ENCODE assay signal across 9 mouse cellular contexts in the genomic region with DNA sequence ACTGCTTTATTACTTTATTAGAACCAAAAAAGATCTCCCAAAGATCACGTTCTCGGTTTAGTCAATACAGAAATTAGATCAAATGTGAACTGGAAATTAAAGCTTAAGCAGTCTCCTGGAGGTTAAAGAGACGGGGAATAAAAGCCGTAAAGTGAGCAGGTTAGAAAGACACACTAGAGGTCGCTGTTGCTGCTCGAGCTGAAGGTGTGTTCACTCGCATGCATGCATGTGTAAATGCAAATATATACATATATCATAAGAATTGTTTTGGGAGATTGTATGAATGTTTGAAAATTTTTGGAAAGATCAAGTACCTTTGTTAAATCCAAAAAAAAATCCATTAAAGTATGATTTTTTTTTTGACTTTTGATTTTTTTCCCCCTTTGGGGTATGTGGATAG.
DNase-seq lines count a peak whose midpoint lies in the region; ATAC-seq and TF ChIP-seq lines count a peak whose summit lies in the region.
"Had no signal": no experiment of that assay in that cellular context is flagged by ENCODE, and none has a peak within 500 bp of the region (broad histone marks: within the 10 kb centered on the region; RNA-seq: fewer than 3 reads in every experiment).

No protein-coding gene starts in this region.

- no peak overlapping the region for H3K4me3 ChIP-seq in kidney, adult 2 months (ENCODE audit: insufficient read depth, low read depth, low read length)
- no peak overlapping the region for H3K4me3 ChIP-seq in kidney, embryonic 14.5 days (ENCODE audit: low read length)
- H3K4me3 ChIP-seq in CH12.LX (replicated peaks in 1 of 3; ENCODE audit: low read depth in 2 of 3, low read length in 2 of 3, poor library complexity in 1 of 3) = no peak overlapping the region
- no peak overlapping the region for H3K4me3 ChIP-seq in embryonic facial prominence, embryonic 12.5 days
- H3K4me3 ChIP-seq: embryonic facial prominence, embryonic 15.5 days had no signal

- no peaks in the 10 kb centered on the region for H3K79me2 ChIP-seq in CH12.LX (replicated peaks; ENCODE audit: control insufficient read depth, extremely low read depth, insufficient read depth, poor library complexity, severe bottlenecking)

- no peaks in the 10 kb centered on the region for H3K4me1 ChIP-seq in kidney, adult 2 months (ENCODE audit: control insufficient read depth, insufficient read depth, low read length)
- H3K4me1 ChIP-seq in kidney, embryonic 14.5 days (ENCODE audit: control insufficient read depth, insufficient read depth, low read length) = no peaks in the 10 kb centered on the region
- H3K4me1 ChIP-seq in CH12.LX (ENCODE audit: control insufficient read depth in 1 of 2, insufficient read depth in 2 of 2) = peaks cover 9 to 32% of the 10 kb centered on the region in 2 experiments
- H3K4me1 ChIP-seq in embryonic facial prominence, embryonic 12.5 days = no peaks in the 10 kb centered on the region
- H3K4me1 ChIP-seq: embryonic facial prominence, embryonic 15.5 days had no signal

- no peak overlapping the region for H3K27ac ChIP-seq in kidney, adult 2 months (ENCODE audit: insufficient read depth, low read depth, low read length)
- H3K27ac ChIP-seq in kidney, embryonic 14.5 days (ENCODE audit: low read depth, low read length) = no peak overlapping the region
- no peak overlapping the region for H3K27ac ChIP-seq in CH12.LX (ENCODE audit: insufficient read depth, low read depth)
- 0 out of 2 replicates have a peak overlapping the region, but pooled peaks have one; percentile 17 for H3K27ac ChIP-seq in embryonic facial prominence, embryonic 12.5 days
- H3K27ac ChIP-seq: embryonic facial prominence, embryonic 15.5 days had no signal

- H3K9me3 ChIP-seq in kidney, embryonic 14.5 days (ENCODE audit: control insufficient read depth, low read length) = no peaks in the 10 kb centered on the region
- H3K9me3 ChIP-seq in CH12.LX (replicated peaks; ENCODE audit: low read length) = no peaks in the 10 kb centered on the region
- H3K9me3 ChIP-seq in embryonic facial prominence, embryonic 12.5 days = no peaks in the 10 kb centered on the region
- H3K9me3 ChIP-seq: embryonic facial prominence, embryonic 15.5 days had no signal

- no peaks in the 10 kb centered on the region for H3K27me3 ChIP-seq in kidney, adult 2 months (replicated peaks; ENCODE audit: control insufficient read depth, insufficient read depth, low read length)
- H3K27me3 ChIP-seq in kidney, embryonic 14.5 days (ENCODE audit: control insufficient read depth, insufficient read depth, low read length) = no peaks in the 10 kb centered on the region
- no peaks in the 10 kb centered on the region for H3K27me3 ChIP-seq in CH12.LX (replicated peaks)
- H3K27me3 ChIP-seq in embryonic facial prominence, embryonic 12.5 days = no peaks in the 10 kb centered on the region
- H3K27me3 ChIP-seq: embryonic facial prominence, embryonic 15.5 days had no signal

- dilution Hi-C loops in CH12.LX (cut with MboI; ENCODE audit: extremely low pct_ligation_motif_present, extremely low pct_unique_long_range_greater_than_20kb, low sequenced_read_pairs) = no loop called here

- TF ChIP-seq CTCF in kidney, adult 2 months (conservative IDR thresholded peaks at IDR 0.05; ENCODE audit: insufficient read depth, insufficient read length, low read depth, low read length) = peak; percentile 53
- peak; percentile 63 to 84 for TF ChIP-seq CTCF in CH12.LX (conservative IDR thresholded peaks at IDR 0.05 in 1 of 2, IDR thresholded peaks at IDR 0.05 in 1 of 2; ENCODE audit: low read depth in 2 of 2, low read length in 2 of 2)

- TF ChIP-seq EP300 in CH12.LX (IDR thresholded peaks at IDR 0.05; ENCODE audit: low read length) = no peak

- no peak overlapping the region for H3K4me2 ChIP-seq in kidney, embryonic 14.5 days (replicated peaks; ENCODE audit: low read depth, low read length)
- no peak overlapping the region for H3K4me2 ChIP-seq in CH12.LX (ENCODE audit: insufficient read depth, low read depth, poor library complexity, severe bottlenecking)
- no peak overlapping the region for H3K4me2 ChIP-seq in embryonic facial prominence, embryonic 12.5 days (replicated peaks)
- H3K4me2 ChIP-seq: embryonic facial prominence, embryonic 15.5 days had no signal

- no peak for DNase-seq in kidney, adult 2 months
- DNase-seq in CH12.LX (ENCODE audit: extremely low read depth) = peak; percentile 64
- peak; percentile 34 for DNase-seq in adrenal gland, postnatal 14 days
- DNase-seq in lung, postnatal 10 days = peak; percentile 27
- DNase-seq in kidney, postnatal 14 days = no peak

- no peak for TF ChIP-seq POLR2A in kidney, adult 2 months (IDR thresholded peaks at IDR 0.05; ENCODE audit: low read depth, low read length)
- TF ChIP-seq POLR2A in CH12.LX (IDR thresholded peaks at IDR 0.05; ENCODE audit: low read depth, low read length) = no peak

- 57% methylated on average over 7 of the region's 7 CpGs for WGBS in kidney, adult 2 months
- WGBS in kidney, embryonic 14.5 days = 61% methylated on average over 7 of the region's 7 CpGs
- WGBS in embryonic facial prominence, embryonic 12.5 days = 49% methylated on average over 7 of the region's 7 CpGs

- H3K36me3 ChIP-seq in kidney, adult 2 months (ENCODE audit: control insufficient read depth, insufficient read depth, low read length) = no peaks in the 10 kb centered on the region
- no peaks in the 10 kb centered on the region for H3K36me3 ChIP-seq in kidney, embryonic 14.5 days (ENCODE audit: control insufficient read depth, insufficient read depth, low read length)
- H3K36me3 ChIP-seq in CH12.LX (replicated peaks in 1 of 2; ENCODE audit: control insufficient read depth in 1 of 2, insufficient read depth in 1 of 2, low read length in 1 of 2) = no peaks in the 10 kb centered on the region
- H3K36me3 ChIP-seq in embryonic facial prominence, embryonic 12.5 days = no peaks in the 10 kb centered on the region
- H3K36me3 ChIP-seq: embryonic facial prominence, embryonic 15.5 days had no signal

- no peak overlapping the region for H3K9ac ChIP-seq in kidney, embryonic 14.5 days (ENCODE audit: low read depth, low read length)
- no peak overlapping the region for H3K9ac ChIP-seq in CH12.LX (ENCODE audit: insufficient read depth, low read depth)
- no peak overlapping the region for H3K9ac ChIP-seq in embryonic facial prominence, embryonic 12.5 days
- H3K9ac ChIP-seq: embryonic facial prominence, embryonic 15.5 days had no signal

- peak; percentile 86 for TF ChIP-seq RAD21 in CH12.LX (IDR thresholded peaks at IDR 0.05; ENCODE audit: low read depth, low read length)

- no peak for ATAC-seq in kidney, embryonic 14.5 days (ENCODE audit: low FRiP score, low TSS enrichment)
- ATAC-seq in embryonic facial prominence, embryonic 12.5 days (ENCODE audit: insufficient number of reproducible peaks, insufficient read depth, low FRiP score, low TSS enrichment) = no peak
- ATAC-seq in activated CD4-positive, CD25-positive, alpha-beta regulatory T cell, adult 4 months = no peak

- in situ Hi-C loops in CH12.LX (cut with MboI; ENCODE audit: low pct_ligation_motif_present, low pct_unique_long_range_greater_than_20kb, low sequenced_read_pairs) = no loop called here

TF ChIP-seq in CH12.LX, 34 proteins besides CTCF, POLR2A, EP300 and RAD21:
- TF ChIP-seq ZKSCAN1 (IDR thresholded peaks at IDR 0.05; ENCODE audit: borderline replicate concordance, low read depth, low read length) = no peak
- TF ChIP-seq MYC (IDR thresholded peaks at IDR 0.05; ENCODE audit: low read depth, low read length) = 0 out of 2 replicates have a peak, but pooled peaks have one; percentile 61
- TF ChIP-seq IRF4 (IDR thresholded peaks at IDR 0.05; ENCODE audit: low read depth, low read length) = 0 out of 2 replicates have a peak, but pooled peaks have one; percentile 25
- peak; percentile 75 for TF ChIP-seq BHLHE40 (IDR thresholded peaks at IDR 0.05; ENCODE audit: low read depth, low read length)
- TF ChIP-seq RCOR1 (conservative IDR thresholded peaks at IDR 0.05; ENCODE audit: low read depth, low read length) = no peak
- TF ChIP-seq SMC3 (IDR thresholded peaks at IDR 0.05; ENCODE audit: low read depth, low read length) = peak; percentile 69
- 0 out of 2 replicates have a peak, but pooled peaks have one; percentile 34 for TF ChIP-seq ZNF384 (IDR thresholded peaks at IDR 0.05; ENCODE audit: low read depth, low read length)

Comparison
In these comparisons a context has a peak if more than half of its experiments do, and no peak if none do; other contexts are left out.
1. DNase-seq: peak in CH12.LX (single experiment), adrenal gland, postnatal 14 days (single experiment) and lung, postnatal 10 days (single experiment); none in kidney, adult 2 months (single experiment) and kidney, postnatal 14 days (single experiment).